Mouse (Mus musculus) liver, embryonic 14.5 days (tissue): ENCODE data around the gene Zranb3.
"Not testable (repeated sequence)": the region's sequence is repeated elsewhere in the genome, so short reads cannot be mapped to it uniquely, and the experiment has no call there.

Experiments
- CTCF ChIP-seq: IDR thresholded peaks from 2 replicates; pipeline ENCODE4 v1.5.1; 2016; ENCODE audit warnings: antibody characterized with exemption, low read depth, control low read depth
- EP300 ChIP-seq: IDR thresholded peaks from 2 replicates; pipeline ENCODE4 v1.6.1; 2016; ENCODE audit warnings: antibody characterized with exemption, low read depth

GRCm38 (mm10) chr1:127954198-127954597, 148.6 kb downstream of the Zranb3 start:
- not testable (repeated sequence) for TF ChIP-seq CTCF, EP300
